Mouse (Mus musculus): ENCODE measurements at regions not wholly inside any gene's neighbourhood (a gene's known extent, or its start where the extent isn't known, plus 50 kb on each side); places are given as distances from the start of the nearest gene placed in this dataset.

- Histone ChIP-seq H3K36me3 (ENCODE audit: insufficient read depth) (no peaks in the 10 kb centered on the region), H3K27me3 (ENCODE audit: insufficient read depth, low read length) (no peaks in the 10 kb centered on the region), H3K4me3 (ENCODE audit: low read depth, low read length) (no peak overlapping the region), H3K27ac (ENCODE audit: low read depth, low read length) (no peak overlapping the region), H3K4me2 (ENCODE audit: low read depth) (no peak overlapping the region), H3K9me3 (ENCODE audit: low read length) (no peaks in the 10 kb centered on the region), H3K4me1 (ENCODE audit: insufficient read depth) (no peaks in the 10 kb centered on the region), H3K9ac (no peak overlapping the region)
- 88% methylated on average over 5 of the region's 5 CpGs for WGBS
- DNase-seq (no peak), ATAC-seq (no peak)
- TF ChIP-seq CTCF (IDR thresholded peaks at IDR 0.05; ENCODE audit: low read depth): no peak
Measured at GRCm38 (mm10) chr13:52279970-52280348, 251.1 kb downstream of the Diras2 start.

- H3K9ac ChIP-seq: no peak overlapping the region
- no peak overlapping the region for H3K27ac ChIP-seq (ENCODE audit: low read depth, low read length)
- no peaks in the 10 kb centered on the region for H3K9me3 ChIP-seq (ENCODE audit: low read length)
- H3K27me3 ChIP-seq (ENCODE audit: insufficient read depth, low read length): no peaks in the 10 kb centered on the region
- no peaks in the 10 kb centered on the region for H3K4me1 ChIP-seq (ENCODE audit: insufficient read depth)
- no peak overlapping the region for H3K4me3 ChIP-seq (ENCODE audit: low read depth, low read length)
- H3K4me2 ChIP-seq (ENCODE audit: low read depth): no peak overlapping the region
- ATAC-seq (no peak), DNase-seq (no peak)
- no peaks in the 10 kb centered on the region for H3K36me3 ChIP-seq (ENCODE audit: insufficient read depth)
- no peak for TF ChIP-seq CTCF (IDR thresholded peaks at IDR 0.05; ENCODE audit: low read depth)
- WGBS: 74% methylated on average over 2 of the region's 2 CpGs
Measured at GRCm38 (mm10) chr13:52281271-52281670, 249.8 kb downstream of the Diras2 start.

DNA sequence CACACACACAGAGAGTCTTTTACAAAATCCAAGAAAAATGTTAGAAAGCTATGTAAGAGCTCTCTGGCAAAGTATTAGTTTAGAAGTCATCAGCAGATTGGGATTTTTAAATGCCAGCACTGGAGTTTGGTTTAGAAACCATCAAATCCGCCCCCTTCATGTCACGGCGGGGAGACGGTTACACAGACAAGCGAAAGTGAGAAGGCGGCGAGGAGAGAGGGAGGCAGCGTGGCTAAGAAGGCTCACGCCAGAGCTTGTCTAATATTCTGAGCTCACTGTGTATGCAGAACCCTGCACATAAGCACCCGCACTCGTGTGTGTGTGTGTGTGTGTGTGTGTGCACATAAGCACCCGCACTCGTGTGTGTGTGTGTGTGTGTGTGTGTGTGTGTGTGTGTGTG is 248.6 kb downstream of the Diras2 start:
- Histone ChIP-seq H3K27me3 (ENCODE audit: insufficient read depth, low read length) (no peaks in the 10 kb centered on the region), H3K9me3 (ENCODE audit: low read length) (no peaks in the 10 kb centered on the region), H3K4me1 (ENCODE audit: insufficient read depth) (no peaks in the 10 kb centered on the region), H3K9ac (no peak overlapping the region), H3K4me3 (ENCODE audit: low read depth, low read length) (no peak overlapping the region), H3K4me2 (ENCODE audit: low read depth) (no peak overlapping the region), H3K36me3 (ENCODE audit: insufficient read depth) (no peaks in the 10 kb centered on the region), H3K27ac (ENCODE audit: low read depth, low read length) (no peak overlapping the region)
- DNase-seq: peak; percentile 62
- ATAC-seq: peak; percentile 80
- TF ChIP-seq CTCF (IDR thresholded peaks at IDR 0.05; ENCODE audit: low read depth): no peak
- WGBS: 54% methylated on average over 12 of the region's 13 CpGs

- Histone ChIP-seq H3K27ac (ENCODE audit: low read depth, low read length) (no peak overlapping the region), H3K4me1 (ENCODE audit: insufficient read depth) (no peaks in the 10 kb centered on the region), H3K4me2 (ENCODE audit: low read depth) (no peak overlapping the region), H3K4me3 (ENCODE audit: low read depth, low read length) (no peak overlapping the region), H3K9me3 (ENCODE audit: low read length) (no peaks in the 10 kb centered on the region), H3K27me3 (ENCODE audit: insufficient read depth, low read length) (no peaks in the 10 kb centered on the region), H3K9ac (no peak overlapping the region), H3K36me3 (ENCODE audit: insufficient read depth) (no peaks in the 10 kb centered on the region)
- TF ChIP-seq CTCF (IDR thresholded peaks at IDR 0.05; ENCODE audit: low read depth): no peak
- DNase-seq (no peak), ATAC-seq (no peak)
- 88% methylated on average over 11 of the region's 11 CpGs for WGBS
Measured at GRCm38 (mm10) chr13:52283456-52283855, 247.6 kb downstream of the Diras2 start.

DNA sequence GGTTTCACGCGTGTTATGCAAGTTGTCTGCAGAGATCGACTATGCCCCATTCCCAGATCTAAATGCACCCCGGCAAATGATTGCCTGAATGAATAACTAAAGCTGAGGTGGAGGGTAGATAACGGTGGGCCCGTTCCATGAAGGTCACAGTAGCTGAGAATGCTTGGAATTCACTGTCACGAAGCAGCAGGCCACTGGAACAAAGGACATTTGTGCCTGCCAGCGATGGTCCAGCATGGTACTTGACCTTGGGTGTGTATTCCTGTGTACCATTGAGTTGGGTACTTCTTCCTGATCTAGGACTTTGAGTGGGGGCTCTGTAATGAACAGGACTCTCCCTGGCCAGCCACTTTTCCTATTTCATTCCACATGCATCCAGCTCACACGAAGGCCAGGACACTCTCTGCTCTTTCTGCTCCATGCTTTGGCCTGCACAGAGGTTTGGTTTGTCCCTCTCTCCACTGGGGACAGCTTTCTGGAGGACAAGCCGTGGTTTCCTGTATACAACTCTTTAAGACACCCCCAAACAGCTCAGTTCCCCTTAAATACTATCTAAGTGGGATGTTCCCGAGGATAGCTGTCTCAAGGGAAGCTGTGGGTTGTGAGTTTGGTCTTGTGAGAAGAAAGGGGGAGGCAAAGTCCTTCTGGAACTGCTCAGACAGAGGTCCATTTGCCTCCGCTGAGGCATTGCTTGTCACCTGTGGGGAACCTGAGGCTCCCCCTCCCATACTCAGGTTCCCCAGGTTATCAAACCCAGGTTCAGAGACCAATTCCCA is 246.9 kb downstream of the Diras2 start:
- Histone ChIP-seq H3K9ac (no peak overlapping the region), H3K4me2 (ENCODE audit: low read depth) (no peak overlapping the region), H3K27me3 (ENCODE audit: insufficient read depth, low read length) (no peaks in the 10 kb centered on the region), H3K36me3 (ENCODE audit: insufficient read depth) (no peaks in the 10 kb centered on the region), H3K4me3 (ENCODE audit: low read depth, low read length) (no peak overlapping the region), H3K4me1 (ENCODE audit: insufficient read depth) (no peaks in the 10 kb centered on the region), H3K9me3 (ENCODE audit: low read length) (no peaks in the 10 kb centered on the region), H3K27ac (ENCODE audit: low read depth, low read length) (no peak overlapping the region)
- 85% methylated on average over 12 of the region's 12 CpGs for WGBS
- ATAC-seq (no peak), DNase-seq (no peak)
- TF ChIP-seq CTCF (IDR thresholded peaks at IDR 0.05; ENCODE audit: low read depth): no peak

DNA sequence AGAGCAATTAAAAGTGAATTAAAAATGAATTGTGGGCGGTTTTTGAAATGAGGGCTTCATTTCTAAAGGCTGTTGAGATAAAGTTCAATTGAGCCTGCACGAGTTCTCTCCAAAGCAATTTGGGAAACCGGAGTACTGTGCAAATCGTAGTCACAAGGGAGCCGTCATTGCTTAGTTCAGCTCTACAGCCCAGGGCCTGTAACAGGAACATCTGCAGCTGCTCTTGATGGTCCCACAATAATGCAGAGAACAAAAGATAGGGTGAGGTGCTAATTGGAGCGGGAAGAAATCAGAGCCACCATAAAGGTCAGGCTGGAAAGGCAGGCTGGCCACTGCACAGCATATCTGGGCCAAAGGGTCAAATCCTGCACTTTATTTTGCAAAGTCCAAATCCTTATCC is 242.7 kb downstream of the Diras2 start:
- ATAC-seq (no peak), DNase-seq (no peak)
- no peak overlapping the region for H3K4me3 ChIP-seq (ENCODE audit: low read depth, low read length)
- no peaks in the 10 kb centered on the region for H3K9me3 ChIP-seq (ENCODE audit: low read length)
- WGBS: 32% methylated on average over 6 of the region's 6 CpGs
- no peak overlapping the region for H3K27ac ChIP-seq (ENCODE audit: low read depth, low read length)
- no peak overlapping the region for H3K4me2 ChIP-seq (ENCODE audit: low read depth)
- H3K27me3 ChIP-seq (ENCODE audit: insufficient read depth, low read length): no peaks in the 10 kb centered on the region
- H3K4me1 ChIP-seq (ENCODE audit: insufficient read depth): no peaks in the 10 kb centered on the region
- TF ChIP-seq CTCF (IDR thresholded peaks at IDR 0.05; ENCODE audit: low read depth): no peak
- no peak overlapping the region for H3K9ac ChIP-seq
- H3K36me3 ChIP-seq (ENCODE audit: insufficient read depth): no peaks in the 10 kb centered on the region

DNA sequence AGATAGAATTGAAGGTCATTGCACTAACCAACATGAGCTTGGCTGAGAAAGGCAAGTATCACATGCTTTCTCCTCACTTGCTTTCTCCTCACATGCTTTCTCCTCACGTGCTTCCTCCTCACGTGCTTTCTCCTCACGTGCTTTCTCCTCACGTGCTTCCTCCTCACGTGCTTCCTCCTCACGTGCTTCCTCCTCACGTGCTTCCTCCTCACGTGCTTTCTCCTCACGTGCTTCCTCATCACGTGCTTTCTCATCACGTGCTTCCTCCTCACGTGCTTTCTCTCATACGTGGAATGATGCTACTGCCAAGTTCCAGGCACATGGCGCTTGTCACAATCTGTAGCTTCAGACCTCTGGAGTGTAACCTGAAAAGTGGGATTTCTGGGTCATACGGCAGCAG is 235.2 kb downstream of the Diras2 start:
- H3K27me3 ChIP-seq (ENCODE audit: insufficient read depth, low read length): no peaks in the 10 kb centered on the region
- no peak overlapping the region for H3K9ac ChIP-seq
- no peak overlapping the region for H3K27ac ChIP-seq (ENCODE audit: low read depth, low read length)
- DNase-seq (no peak), ATAC-seq (no peak)
- H3K9me3 ChIP-seq (ENCODE audit: low read length): no peaks in the 10 kb centered on the region
- WGBS: 91% methylated on average over 15 of the region's 15 CpGs
- H3K36me3 ChIP-seq (ENCODE audit: insufficient read depth): no peaks in the 10 kb centered on the region
- TF ChIP-seq CTCF (IDR thresholded peaks at IDR 0.05; ENCODE audit: low read depth): no peak
- no peak overlapping the region for H3K4me2 ChIP-seq (ENCODE audit: low read depth)
- H3K4me3 ChIP-seq (ENCODE audit: low read depth, low read length): no peak overlapping the region
- H3K4me1 ChIP-seq (ENCODE audit: insufficient read depth): no peaks in the 10 kb centered on the region
